Mouse (Mus musculus): Measurements from ENCODE around the gene Phkg1. TPM values are rescaled to one million over a fixed set of nuclear protein-coding genes. Genes with fewer than 3 reads are reported as not detected.
"Not testable (repeated sequence)": the region's sequence is repeated elsewhere in the genome, so short reads cannot be mapped to it uniquely, and the experiment has no call there.

Gene Phkg1
- total RNA-seq (2015) (not detected in 2 replicates), total RNA-seq (2017) (0.41 TPM in 1 of 2 replicates, not detected in the other)

GRCm38 (mm10) chr5:129898449-129898848 is at the start of gene Phkg1:
Gene Phkg1, minus strand, starts transcription at chr5:129898549.
- ATAC-seq (ENCODE audit: poor library complexity, severe bottlenecking), result no peak

- peak; percentile 40; the same call in 1 of the 2 replicates for ATAC-seq (ENCODE audit: poor library complexity, severe bottlenecking)
These were observed 49.2 kb upstream of the Phkg1 start for GRCm38 (mm10) chr5:129947528-129948033.

- ATAC-seq (ENCODE audit: poor library complexity, severe bottlenecking), result no peak
These were observed 45.1 kb upstream of the Phkg1 start for GRCm38 (mm10) chr5:129943402-129943801.

- not testable (repeated sequence) for ATAC-seq (ENCODE audit: poor library complexity, severe bottlenecking)
These were observed 44.0 kb upstream of the Phkg1 start for GRCm38 (mm10) chr5:129942073-129942939.

GRCm38 (mm10) chr5:129941495-129942045 is 43.2 kb upstream of the Phkg1 start, which contains the start of gene Vkorc1l1:
Gene Vkorc1l1, plus strand, starts transcription at chr5:129941970.
- ATAC-seq (ENCODE audit: poor library complexity, severe bottlenecking), result peak; percentile 83

GRCm38 (mm10) chr5:129940736-129941494 is 42.6 kb upstream of the Phkg1 start:
- ATAC-seq (ENCODE audit: poor library complexity, severe bottlenecking), result peak; percentile 38

- no peak for ATAC-seq (ENCODE audit: poor library complexity, severe bottlenecking)
These were observed 41.9 kb upstream of the Phkg1 start for GRCm38 (mm10) chr5:129940281-129940680.

GRCm38 (mm10) chr5:129936941-129937340 is 38.6 kb upstream of the Phkg1 start:
- ATAC-seq (ENCODE audit: poor library complexity, severe bottlenecking), result no peak

- peak; percentile 84 for ATAC-seq (ENCODE audit: poor library complexity, severe bottlenecking)
These were observed 31.8 kb upstream of the Phkg1 start for GRCm38 (mm10) chr5:129929924-129930855.

- ATAC-seq (ENCODE audit: poor library complexity, severe bottlenecking), result no peak
These were observed 27.6 kb upstream of the Phkg1 start for GRCm38 (mm10) chr5:129925933-129926332.

GRCm38 (mm10) chr5:129924820-129925452 is 26.6 kb upstream of the Phkg1 start:
- ATAC-seq (ENCODE audit: poor library complexity, severe bottlenecking), result peak; percentile 15; the same call in 1 of the 2 replicates

GRCm38 (mm10) chr5:129921972-129922371 is 23.6 kb upstream of the Phkg1 start:
- ATAC-seq (ENCODE audit: poor library complexity, severe bottlenecking), result no peak

- ATAC-seq (ENCODE audit: poor library complexity, severe bottlenecking), result no peak
These were observed 21.0 kb upstream of the Phkg1 start for GRCm38 (mm10) chr5:129919320-129919719.

- no peak for ATAC-seq (ENCODE audit: poor library complexity, severe bottlenecking)
These were observed 20.4 kb upstream of the Phkg1 start for GRCm38 (mm10) chr5:129918752-129919151.

- no peak for ATAC-seq (ENCODE audit: poor library complexity, severe bottlenecking)
These were observed 19.8 kb upstream of the Phkg1 start for GRCm38 (mm10) chr5:129918065-129918651.

- ATAC-seq (ENCODE audit: poor library complexity, severe bottlenecking), result not testable (repeated sequence)
These were observed 17.1 kb upstream of the Phkg1 start for GRCm38 (mm10) chr5:129915491-129915890.

- peak; percentile 98 for ATAC-seq (ENCODE audit: poor library complexity, severe bottlenecking)
These were observed 15.7 kb upstream of the Phkg1 start for GRCm38 (mm10) chr5:129914024-129914423.

- ATAC-seq (ENCODE audit: poor library complexity, severe bottlenecking), result no peak
These were observed 11.2 kb upstream of the Phkg1 start for GRCm38 (mm10) chr5:129909591-129909990.

- ATAC-seq (ENCODE audit: poor library complexity, severe bottlenecking), result no peak
These were observed 10.8 kb upstream of the Phkg1 start for GRCm38 (mm10) chr5:129909147-129909546.

Data from megakaryocyte, adult 5-6 weeks (primary cell).